Mouse (Mus musculus) C2C12 (cell line): ENCODE measurements at regions not wholly inside any gene's neighbourhood (a gene's known extent, or its start where the extent isn't known, plus 50 kb on each side); places are given as distances from the start of the nearest gene placed in this dataset.

Experiments used
- CTCF ChIP-seq: IDR thresholded peaks from one replicate; pipeline ENCODE4 v1.5.1; 2011; ENCODE audit not compliant: control insufficient read depth, insufficient read depth, insufficient read length
- FOSL1 ChIP-seq: IDR thresholded peaks from one replicate; pipeline ENCODE4 v1.8.0; 2011; ENCODE audit warnings: mild to moderate bottlenecking, low read length; ENCODE audit not compliant: poor library complexity, insufficient read depth, severe bottlenecking
- MAX ChIP-seq: IDR thresholded peaks from one replicate; pipeline ENCODE4 v1.6.1; 2011; ENCODE audit warnings: mild to moderate bottlenecking, control low read depth
- MYOD1 ChIP-seq: IDR thresholded peaks from one replicate; pipeline ENCODE4 v1.6.1; 2011; ENCODE audit warnings: low read depth; ENCODE audit not compliant: control insufficient read depth, insufficient read length

- TF ChIP-seq MAX (no peak), CTCF (no peak), FOSL1 (no peak), MYOD1 (no peak)
Observed at GRCm38 (mm10) chr11:19373476-19373875, 354.7 kb upstream of the Meis1 start.
